Mouse (Mus musculus): ENCODE data around the gene Olfr263. TPM values are rescaled to one million over a fixed set of nuclear protein-coding genes. Genes with fewer than 3 reads are reported as not detected.

Olfr263 gene
- polyA plus RNA-seq, 1 experiment from 2014 or later: not detected

DNA sequence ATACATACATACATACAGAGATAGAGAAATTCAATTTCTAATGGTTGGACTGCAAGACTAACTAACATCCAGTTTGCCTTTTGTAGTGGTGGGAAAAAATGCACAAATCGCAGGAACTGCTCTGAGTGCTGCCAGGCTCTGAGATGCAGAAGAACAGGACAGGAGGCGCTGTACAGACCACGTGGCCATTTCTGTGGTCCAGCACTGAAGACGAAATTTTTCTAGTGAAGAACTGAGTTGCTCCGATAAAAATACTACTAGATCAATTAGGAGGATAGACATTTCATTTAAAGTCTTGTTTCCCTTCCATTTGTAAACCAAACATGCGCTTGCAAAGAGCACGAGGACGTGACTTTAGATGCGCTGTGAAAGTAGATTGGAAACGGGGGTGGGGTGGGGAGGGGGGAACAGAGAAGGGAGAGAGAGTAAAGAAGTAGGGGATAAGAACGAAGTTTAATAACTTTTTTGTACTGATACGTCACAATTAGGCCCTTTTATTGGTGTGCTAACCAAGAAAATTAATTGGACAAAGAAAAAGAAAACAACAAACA, 42.2 kb downstream of the Olfr263 start:
- Histone ChIP-seq H3K4me2 (replicated peaks; ENCODE audit: low read depth, low read length) (peak overlapping the region; percentile 50), H3K9me3 (ENCODE audit: control insufficient read depth, low read depth, low read length) (no peaks in the 10 kb centered on the region), H3K27ac (ENCODE audit: low read length) (no peak overlapping the region), H3K27me3 (ENCODE audit: control insufficient read depth, insufficient read depth, low read length) (no peaks in the 10 kb centered on the region), H3K9ac (replicated peaks; ENCODE audit: low read depth, low read length) (no peak overlapping the region), H3K4me3 (ENCODE audit: low read depth, low read length) (peak overlapping the region; percentile 40), H3K4me1 (ENCODE audit: control insufficient read depth, insufficient read depth, low read length) (peaks cover 5% of the 10 kb centered on the region; the same call in 1 of the 2 replicates), H3K36me3 (ENCODE audit: control insufficient read depth, insufficient read depth, low read length) (no peaks in the 10 kb centered on the region)
- no peak for ATAC-seq (ENCODE audit: insufficient number of reproducible peaks, insufficient read depth, low FRiP score, low read depth)
- under 1% methylated on average over 12 of the region's 12 CpGs for WGBS

DNA sequence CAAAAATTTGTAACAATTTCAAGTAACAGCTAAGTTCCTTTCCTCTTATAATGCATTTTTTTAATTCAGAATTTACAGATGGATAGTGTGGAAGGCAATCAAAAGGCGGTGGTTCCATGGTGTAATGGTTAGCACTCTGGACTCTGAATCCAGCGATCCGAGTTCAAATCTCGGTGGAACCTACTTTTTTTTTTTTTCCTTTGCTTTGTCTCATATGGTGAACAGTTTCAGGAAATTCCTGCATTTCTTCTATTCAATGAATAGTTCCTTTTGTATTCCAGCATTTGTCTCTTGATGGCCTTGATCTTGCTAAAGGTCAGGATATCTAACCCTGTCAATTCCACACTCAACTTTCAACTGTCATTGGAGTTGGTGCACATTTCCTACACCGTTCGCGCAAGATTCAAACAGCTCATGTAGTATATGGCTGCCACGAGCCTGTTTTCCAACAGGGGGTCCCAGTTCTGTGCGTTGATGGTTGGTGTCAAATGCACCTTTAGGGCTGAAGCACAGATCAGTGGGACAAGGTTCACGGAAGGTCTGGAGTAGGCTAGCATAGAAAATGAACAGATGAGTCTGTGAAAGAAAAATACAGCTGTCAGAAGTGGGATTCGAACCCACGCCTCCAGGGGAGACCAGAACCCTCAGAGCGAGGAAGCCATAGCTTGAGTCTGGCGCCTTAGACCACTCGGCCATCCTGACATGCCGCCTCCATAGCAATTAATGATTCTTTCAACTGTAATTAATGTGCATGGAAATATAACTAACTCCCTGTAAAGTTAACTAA, 43.0 kb downstream of the Olfr263 start:
- Histone ChIP-seq H3K27me3 (ENCODE audit: control insufficient read depth, insufficient read depth, low read length) (no peaks in the 10 kb centered on the region), H3K4me1 (ENCODE audit: control insufficient read depth, insufficient read depth, low read length) (peaks cover 5% of the 10 kb centered on the region; the same call in 1 of the 2 replicates), H3K36me3 (ENCODE audit: control insufficient read depth, insufficient read depth, low read length) (no peaks in the 10 kb centered on the region), H3K4me3 (ENCODE audit: low read depth, low read length) (peak overlapping the region; percentile 40), H3K4me2 (replicated peaks; ENCODE audit: low read depth, low read length) (peak overlapping the region; percentile 57), H3K9me3 (ENCODE audit: control insufficient read depth, low read depth, low read length) (no peaks in the 10 kb centered on the region), H3K9ac (replicated peaks; ENCODE audit: low read depth, low read length) (no peak overlapping the region), H3K27ac (ENCODE audit: low read length) (peak overlapping the region; percentile 80; the same call in 1 of the 2 replicates)
- peak; percentile 60 for ATAC-seq (ENCODE audit: insufficient number of reproducible peaks, insufficient read depth, low FRiP score, low read depth)
- 1% methylated on average over 16 of the region's 16 CpGs for WGBS

DNA sequence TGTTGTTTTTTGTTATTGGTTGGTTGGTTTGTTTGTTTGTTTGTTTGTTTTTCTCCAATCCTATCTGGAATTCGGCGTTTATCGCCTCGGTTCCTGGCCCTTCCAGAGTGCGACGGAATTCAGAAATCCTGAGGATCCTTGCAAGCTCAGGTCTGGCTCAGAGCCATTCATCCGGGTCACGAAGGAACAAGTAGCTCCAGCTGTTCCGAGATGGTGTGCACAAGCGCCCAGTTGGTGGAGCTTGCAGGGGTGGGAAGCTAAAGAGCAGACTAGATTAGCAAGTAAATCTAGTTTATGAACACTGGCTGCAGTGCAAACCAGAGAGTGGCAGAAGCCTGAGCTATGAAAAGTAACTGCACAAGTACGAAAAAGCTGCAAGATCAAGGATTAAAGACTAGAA, 43.6 kb downstream of the Olfr263 start:
- 0% methylated on average over 11 of the region's 11 CpGs for WGBS
- peak overlapping the region; percentile 57 for H3K4me2 ChIP-seq (replicated peaks; ENCODE audit: low read depth, low read length)
- peaks cover 5% of the 10 kb centered on the region; the same call in 1 of the 2 replicates for H3K4me1 ChIP-seq (ENCODE audit: control insufficient read depth, insufficient read depth, low read length)
- H3K9me3 ChIP-seq (ENCODE audit: control insufficient read depth, low read depth, low read length): no peaks in the 10 kb centered on the region
- peak overlapping the region; percentile 80 for H3K27ac ChIP-seq (ENCODE audit: low read length)
- no peak overlapping the region for H3K9ac ChIP-seq (replicated peaks; ENCODE audit: low read depth, low read length)
- ATAC-seq (ENCODE audit: insufficient number of reproducible peaks, insufficient read depth, low FRiP score, low read depth): peak; percentile 38
- H3K36me3 ChIP-seq (ENCODE audit: control insufficient read depth, insufficient read depth, low read length): no peaks in the 10 kb centered on the region
- H3K27me3 ChIP-seq (ENCODE audit: control insufficient read depth, insufficient read depth, low read length): no peaks in the 10 kb centered on the region
- H3K4me3 ChIP-seq (ENCODE audit: low read depth, low read length): peak overlapping the region; percentile 40

DNA sequence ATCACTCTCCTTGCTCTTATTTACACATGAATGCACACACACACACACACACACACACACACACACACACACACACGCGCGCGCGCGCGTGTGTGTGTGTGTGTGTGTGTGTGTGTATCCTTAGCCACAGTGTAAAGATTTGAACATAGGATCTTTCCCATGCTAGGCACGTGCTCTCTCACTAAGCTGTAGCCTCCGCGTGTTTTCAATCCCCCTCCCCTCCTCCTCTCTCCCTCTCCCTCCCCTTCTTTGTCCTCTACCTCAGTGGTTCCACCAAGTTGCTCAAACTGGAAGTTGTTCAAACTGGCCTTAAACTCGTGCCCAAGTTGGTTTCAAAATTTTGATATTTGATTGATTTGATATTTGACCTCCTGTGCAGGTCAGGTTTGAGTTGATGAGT, 47.3 kb downstream of the Olfr263 start:
- WGBS: 73% methylated on average over 11 of the region's 11 CpGs
- Histone ChIP-seq H3K9ac (replicated peaks; ENCODE audit: low read depth, low read length) (no peak overlapping the region), H3K36me3 (ENCODE audit: control insufficient read depth, insufficient read depth, low read length) (no peaks in the 10 kb centered on the region), H3K4me2 (replicated peaks; ENCODE audit: low read depth, low read length) (no peak overlapping the region), H3K4me1 (ENCODE audit: control insufficient read depth, insufficient read depth, low read length) (peaks cover 9% of the 10 kb centered on the region), H3K4me3 (ENCODE audit: low read depth, low read length) (no peak overlapping the region), H3K9me3 (ENCODE audit: control insufficient read depth, low read depth, low read length) (no peaks in the 10 kb centered on the region), H3K27me3 (ENCODE audit: control insufficient read depth, insufficient read depth, low read length) (no peaks in the 10 kb centered on the region), H3K27ac (ENCODE audit: low read length) (no peak overlapping the region)
- no peak for ATAC-seq (ENCODE audit: insufficient number of reproducible peaks, insufficient read depth, low FRiP score, low read depth)

DNA sequence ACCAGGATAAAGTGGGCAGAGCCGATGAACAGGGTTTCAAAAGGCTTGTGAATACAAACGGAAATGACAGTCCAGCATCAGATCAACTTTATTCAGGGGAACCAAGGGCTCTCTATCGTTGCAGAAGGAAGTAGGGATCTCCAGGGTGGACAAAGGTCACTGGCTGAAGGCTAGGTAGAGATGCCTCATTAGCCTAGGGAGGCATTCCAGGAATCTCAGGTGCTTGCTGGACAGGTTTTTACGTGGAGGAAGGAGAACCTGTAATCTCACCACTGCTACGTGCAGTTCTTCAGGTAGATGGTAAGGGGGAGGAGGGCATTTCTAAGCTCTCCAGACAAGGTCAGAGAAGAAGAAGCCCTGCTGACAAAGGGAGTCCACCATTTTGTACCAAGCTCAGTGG, 48.2 kb downstream of the Olfr263 start:
- no peaks in the 10 kb centered on the region for H3K27me3 ChIP-seq (ENCODE audit: control insufficient read depth, insufficient read depth, low read length)
- H3K27ac ChIP-seq (ENCODE audit: low read length): no peak overlapping the region
- H3K9ac ChIP-seq (replicated peaks; ENCODE audit: low read depth, low read length): no peak overlapping the region
- H3K9me3 ChIP-seq (ENCODE audit: control insufficient read depth, low read depth, low read length): no peaks in the 10 kb centered on the region
- H3K4me2 ChIP-seq (replicated peaks; ENCODE audit: low read depth, low read length): no peak overlapping the region
- peaks cover 15% of the 10 kb centered on the region for H3K4me1 ChIP-seq (ENCODE audit: control insufficient read depth, insufficient read depth, low read length)
- ATAC-seq (ENCODE audit: insufficient number of reproducible peaks, insufficient read depth, low FRiP score, low read depth): no peak
- 49% methylated on average over 5 of the region's 5 CpGs for WGBS
- no peak overlapping the region for H3K4me3 ChIP-seq (ENCODE audit: low read depth, low read length)
- peaks cover 8% of the 10 kb centered on the region for H3K36me3 ChIP-seq (ENCODE audit: control insufficient read depth, insufficient read depth, low read length)

DNA sequence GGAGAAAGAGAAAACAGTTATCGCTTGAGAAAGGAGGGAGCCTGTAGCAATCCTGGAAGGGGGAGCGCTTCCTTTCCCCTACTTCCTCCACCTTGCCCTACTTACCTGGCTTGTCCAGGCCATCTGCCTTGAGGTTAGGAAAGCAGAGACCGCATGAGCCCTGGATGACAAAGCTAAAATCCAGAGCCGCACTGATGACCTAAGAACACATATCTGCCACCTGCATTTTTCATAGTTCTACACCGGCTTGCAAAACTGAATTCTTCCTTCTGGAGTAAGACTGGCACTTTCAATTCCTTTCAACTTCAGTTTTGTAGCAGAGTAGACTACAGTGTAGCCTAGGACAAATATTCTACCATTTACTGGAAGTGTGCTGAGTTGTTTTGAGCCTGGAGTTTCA, 48.9 kb downstream of the Olfr263 start:
- Histone ChIP-seq H3K9ac (replicated peaks; ENCODE audit: low read depth, low read length) (no peak overlapping the region), H3K4me2 (replicated peaks; ENCODE audit: low read depth, low read length) (peak overlapping the region; percentile 83; the same call in 1 of the 2 replicates), H3K4me3 (ENCODE audit: low read depth, low read length) (no peak overlapping the region), H3K27ac (ENCODE audit: low read length) (no peak overlapping the region), H3K9me3 (ENCODE audit: control insufficient read depth, low read depth, low read length) (no peaks in the 10 kb centered on the region), H3K4me1 (ENCODE audit: control insufficient read depth, insufficient read depth, low read length) (peaks cover 15% of the 10 kb centered on the region), H3K27me3 (ENCODE audit: control insufficient read depth, insufficient read depth, low read length) (no peaks in the 10 kb centered on the region), H3K36me3 (ENCODE audit: control insufficient read depth, insufficient read depth, low read length) (peaks cover 14% of the 10 kb centered on the region)
- 84% methylated on average over 5 of the region's 5 CpGs for WGBS
- no peak for ATAC-seq (ENCODE audit: insufficient number of reproducible peaks, insufficient read depth, low FRiP score, low read depth)

DNA sequence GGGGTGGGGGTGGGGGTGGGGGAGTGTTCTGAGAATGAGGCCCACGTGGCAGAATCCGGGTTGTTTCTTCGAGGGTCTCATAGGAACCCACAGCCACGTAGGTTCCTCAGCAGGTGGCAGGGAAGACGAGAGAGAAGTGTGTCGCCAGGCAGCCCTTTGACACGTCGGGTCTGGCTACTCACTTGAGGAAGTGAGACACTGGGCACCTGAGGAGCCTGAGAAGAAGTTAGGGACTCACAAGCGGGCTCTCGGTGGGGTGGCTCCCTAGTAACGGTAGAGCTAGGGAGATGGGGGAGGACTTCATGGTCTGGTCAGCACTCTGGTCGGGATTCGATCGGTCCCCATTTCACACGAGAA, 49.9 kb downstream of the Olfr263 start, which contains the start of gene Trim27:
Trim27 (plus strand) TSS at position 79 of the 357 bp plus-strand sequence.
- H3K27me3 ChIP-seq (ENCODE audit: control insufficient read depth, insufficient read depth, low read length): no peaks in the 10 kb centered on the region
- peaks cover 15% of the 10 kb centered on the region for H3K4me1 ChIP-seq (ENCODE audit: control insufficient read depth, insufficient read depth, low read length)
- ATAC-seq (ENCODE audit: insufficient number of reproducible peaks, insufficient read depth, low FRiP score, low read depth): peak; percentile 47; the same call in 1 of the 2 replicates
- peak within 1 kb of the TSS; percentile 95 for H3K9ac ChIP-seq (replicated peaks; ENCODE audit: low read depth, low read length)
- peak within 1 kb of the TSS; percentile 95 for H3K27ac ChIP-seq (ENCODE audit: low read length)
- peaks cover 24% of the 10 kb centered on the region for H3K36me3 ChIP-seq (ENCODE audit: control insufficient read depth, insufficient read depth, low read length)
- H3K4me2 ChIP-seq (replicated peaks; ENCODE audit: low read depth, low read length): peak within 1 kb of the TSS; percentile 83
- H3K4me3 ChIP-seq (ENCODE audit: low read depth, low read length): peak within 1 kb of the TSS; percentile 100
- H3K9me3 ChIP-seq (ENCODE audit: control insufficient read depth, low read depth, low read length): no peaks in the 10 kb centered on the region
- under 1% methylated on average over 15 of the region's 15 CpGs for WGBS

DNA sequence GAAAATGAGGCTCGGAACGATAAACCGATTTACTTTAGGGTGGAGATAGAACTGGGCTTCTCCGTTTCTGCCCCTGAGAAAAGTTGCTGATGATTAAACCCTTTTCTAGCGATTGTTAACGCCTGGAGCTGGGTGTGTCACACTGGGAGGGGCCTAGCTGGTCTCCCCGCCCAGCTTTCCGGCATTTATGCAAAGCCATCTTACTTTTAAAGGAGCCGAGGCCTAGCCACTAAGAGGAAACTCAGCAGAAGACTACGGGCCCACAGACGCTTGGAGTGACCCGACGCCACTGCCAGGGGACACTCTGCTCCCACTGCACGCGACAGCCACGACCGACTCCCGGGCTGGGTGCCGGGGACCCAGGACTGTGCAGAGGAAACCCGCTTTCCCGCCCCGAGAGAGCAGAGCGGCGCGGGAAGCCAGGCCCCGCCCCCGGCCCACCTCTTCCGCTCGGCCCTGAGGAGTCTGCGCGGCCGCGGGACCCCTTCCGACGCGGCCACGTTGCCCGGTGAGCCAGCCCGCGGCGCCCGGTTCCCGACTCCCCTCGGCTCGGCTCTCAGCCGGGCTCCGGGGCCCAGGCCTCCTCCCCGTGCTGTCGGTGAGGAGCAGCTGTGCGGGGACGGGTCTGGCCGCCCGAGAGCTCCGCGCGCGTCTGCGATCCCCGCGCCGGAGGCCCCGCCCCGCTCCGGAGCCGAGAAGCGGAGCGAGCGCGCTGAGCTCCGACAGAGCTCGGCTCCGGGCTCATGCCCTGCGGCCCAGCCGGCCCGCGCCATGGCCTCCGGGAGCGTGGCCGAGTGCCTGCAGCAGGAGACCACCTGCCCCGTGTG, 50.5 kb downstream of the Olfr263 start:
- H3K4me2 ChIP-seq (replicated peaks; ENCODE audit: low read depth, low read length): peak overlapping the region; percentile 83
- H3K4me1 ChIP-seq (ENCODE audit: control insufficient read depth, insufficient read depth, low read length): peaks cover 15% of the 10 kb centered on the region
- H3K9ac ChIP-seq (replicated peaks; ENCODE audit: low read depth, low read length): peak overlapping the region; percentile 95
- under 1% methylated on average over 80 of the region's 80 CpGs for WGBS
- no peaks in the 10 kb centered on the region for H3K9me3 ChIP-seq (ENCODE audit: control insufficient read depth, low read depth, low read length)
- peaks cover 30% of the 10 kb centered on the region for H3K36me3 ChIP-seq (ENCODE audit: control insufficient read depth, insufficient read depth, low read length)
- peak overlapping the region; percentile 100 for H3K4me3 ChIP-seq (ENCODE audit: low read depth, low read length)
- no peaks in the 10 kb centered on the region for H3K27me3 ChIP-seq (ENCODE audit: control insufficient read depth, insufficient read depth, low read length)
- peak; percentile 94 for ATAC-seq (ENCODE audit: insufficient number of reproducible peaks, insufficient read depth, low FRiP score, low read depth)
- peak overlapping the region; percentile 95 for H3K27ac ChIP-seq (ENCODE audit: low read length)
